Mouse (Mus musculus) small intestine, adult 2 months (tissue): Measurements from ENCODE around the gene Pianp. TPM values are rescaled to one million over a fixed set of nuclear protein-coding genes. Genes with fewer than 3 reads are reported as not detected.

Experiments used
- H3K27ac ChIP-seq: fragments of 200-500 bp; 2 replicates; pipeline ENCODE4 v1.5.1; 2012; ENCODE audit warnings: low read depth, low read length, control low read depth, inconsistent platforms; ENCODE audit not compliant: insufficient read depth
- H3K27me3 ChIP-seq: fragments of 200-500 bp; 2 replicates; pipeline ENCODE4 v1.6.1; 2012; ENCODE audit warnings: mild to moderate bottlenecking, moderate library complexity, low read length, inconsistent platforms; ENCODE audit not compliant: control insufficient read depth, insufficient read depth
- H3K36me3 ChIP-seq: fragments of 200-500 bp; 2 replicates; pipeline ENCODE4 v1.6.1; 2012; ENCODE audit warnings: mild to moderate bottlenecking, low read length, control low read depth, inconsistent platforms; ENCODE audit not compliant: control insufficient read depth, insufficient read depth
- H3K4me1 ChIP-seq: fragments of 200-500 bp; 2 replicates; pipeline ENCODE4 v1.6.1; 2012; ENCODE audit warnings: low read length, inconsistent platforms, mixed read lengths; ENCODE audit not compliant: control insufficient read depth, insufficient read depth, insufficient read length
- H3K4me3 ChIP-seq: fragments of 200-500 bp; 2 replicates; pipeline ENCODE4 v1.5.1; 2012; ENCODE audit warnings: low read depth, mild to moderate bottlenecking, control low read depth, inconsistent platforms, low read length, moderate library complexity
- CTCF ChIP-seq: fragments of 200-500 bp; IDR thresholded peaks from 2 replicates; pipeline ENCODE4 v1.5.1; 2012; ENCODE audit warnings: low read depth, mild to moderate bottlenecking, control low read depth, inconsistent platforms, low read length, moderate library complexity, mixed read lengths; ENCODE audit not compliant: insufficient replicate concordance, insufficient read length; ENCODE audit errors: extremely low read depth
- POLR2A ChIP-seq: fragments of 200-500 bp; IDR thresholded peaks from 2 replicates; pipeline ENCODE4 v1.6.1; 2012; ENCODE audit warnings: low read depth, mild to moderate bottlenecking, control low read depth, inconsistent platforms, low read length, moderate library complexity
- WGBS: fragments of 180-500 bp; shearing (Covaris S2); methylation state at CpG from one replicate; pipeline ENCODE4 v1.1.7; 2018; 5-methylcytosine and 5-hydroxymethylcytosine counted together
- polyA plus RNA-seq: library from polyadenylated mRNA; depleted of rRNA; stranded (reverse); fragments of >200 nt; gene quantifications from 2 replicates; pipeline ENCODE4 v1.2.3, GENCODE M21; 2012

Pianp gene
- polyA plus RNA-seq, 1 experiment: 5.0 TPM

- H3K4me3 ChIP-seq: peak within 1 kb of the TSS; percentile 88
- TF ChIP-seq POLR2A (peak; percentile 88), CTCF (no peak)
- whole genome bisulfite sequencing: under 1% methylated on average over 67 of the region's 68 CpGs
Observed at GRCm38 (mm10) chr6:124965088-124965719, 31.3 kb upstream of the Pianp start, which contains the start of gene Cops7a. TSS of gene Cops7a (minus strand) at chr6:124965538.

DNA sequence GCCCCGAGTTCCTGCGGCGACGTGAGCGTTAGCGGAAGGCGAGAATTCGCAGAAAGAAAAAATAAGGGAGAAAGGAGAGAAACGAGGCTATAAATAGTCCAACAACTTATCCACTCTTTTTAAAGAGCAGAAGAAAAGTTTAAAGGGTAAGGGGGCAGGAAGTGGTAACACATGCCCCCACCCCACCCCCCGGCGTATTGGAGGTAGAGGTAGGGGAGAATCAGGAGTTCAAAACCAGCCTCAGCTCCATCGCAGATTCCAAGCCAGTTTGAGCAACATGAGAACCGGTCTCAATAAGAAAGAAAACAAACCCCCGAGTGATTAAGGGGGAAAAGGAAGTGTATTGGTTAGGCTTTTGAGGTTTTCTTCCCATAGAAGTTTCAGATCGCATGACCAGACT is 30.7 kb upstream of the Pianp start:
- 5% methylated on average over 15 of the region's 15 CpGs for WGBS
- Histone ChIP-seq H3K27me3 (no peaks in the 10 kb centered on the region), H3K36me3 (peaks cover 9% of the 10 kb centered on the region), H3K27ac (peak overlapping the region; percentile 79; the same call in 1 of the 2 replicates), H3K4me3 (peak overlapping the region; percentile 88), H3K4me1 (peaks cover 13% of the 10 kb centered on the region)
- TF ChIP-seq CTCF (no peak), POLR2A (no peak)

More at GRCm38 (mm10) chr6:124965088-124965719, 31.3 kb upstream of the Pianp start, which contains the start of gene Cops7a:
- H3K4me1 ChIP-seq: peaks cover 10% of the 10 kb centered on the region
- no peaks in the 10 kb centered on the region for H3K27me3 ChIP-seq
- peaks cover 9% of the 10 kb centered on the region for H3K36me3 ChIP-seq
- peak within 1 kb of the TSS; percentile 83 for H3K27ac ChIP-seq

- TF ChIP-seq POLR2A (no peak), CTCF (peak; percentile 35; the same call in 1 of the 2 replicates)
- no peak overlapping the region for H3K27ac ChIP-seq
Observed at GRCm38 (mm10) chr6:124966466-124967118, 29.9 kb upstream of the Pianp start.

GRCm38 (mm10) chr6:124967766-124968165 is 28.7 kb upstream of the Pianp start:
- Histone ChIP-seq H3K27ac (no peak overlapping the region), H3K4me3 (no peak overlapping the region), H3K36me3 (no peaks in the 10 kb centered on the region; the same call in 1 of the 2 replicates), H3K27me3 (no peaks in the 10 kb centered on the region), H3K4me1 (peaks cover 13% of the 10 kb centered on the region)
- TF ChIP-seq CTCF (peak; percentile 55; the same call in 1 of the 2 replicates), POLR2A (no peak)
- 47% methylated on average over 4 of the region's 4 CpGs for WGBS

More at GRCm38 (mm10) chr6:124966466-124967118, 29.9 kb upstream of the Pianp start:
- H3K4me1 ChIP-seq: peaks cover 13% of the 10 kb centered on the region
- H3K27me3 ChIP-seq: no peaks in the 10 kb centered on the region
- WGBS: 92% methylated on average over 7 of the region's 7 CpGs
- H3K4me3 ChIP-seq: no peak overlapping the region
- H3K36me3 ChIP-seq: peaks cover 2% of the 10 kb centered on the region

DNA sequence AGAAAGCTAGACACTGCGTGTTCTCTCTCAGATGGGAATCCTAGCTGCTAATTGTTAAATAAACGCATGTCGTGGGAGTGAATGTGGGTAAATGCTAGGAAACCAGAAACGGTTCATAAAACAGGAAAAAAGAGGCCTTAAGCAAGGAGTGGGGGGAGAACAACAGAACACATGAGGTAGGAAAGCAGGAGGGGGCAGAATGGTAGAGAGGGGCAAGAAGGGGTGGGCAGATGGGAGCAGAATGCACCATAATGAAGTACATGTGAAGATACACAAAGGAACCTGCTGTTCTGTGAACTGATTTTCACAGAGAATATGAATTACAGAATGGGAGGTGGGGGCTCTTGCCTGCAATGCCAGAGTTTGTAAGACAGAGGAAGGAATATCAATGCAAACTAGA is 4.3 kb upstream of the Pianp start:
- H3K27ac ChIP-seq: no peak overlapping the region
- H3K27me3 ChIP-seq: peaks cover 16% of the 10 kb centered on the region
- no peaks in the 10 kb centered on the region for H3K36me3 ChIP-seq
- H3K4me1 ChIP-seq: peaks cover 13% of the 10 kb centered on the region
- no peak overlapping the region for H3K4me3 ChIP-seq
- 77% methylated on average over 4 of the region's 4 CpGs for WGBS
- TF ChIP-seq POLR2A (no peak), CTCF (no peak)

DNA sequence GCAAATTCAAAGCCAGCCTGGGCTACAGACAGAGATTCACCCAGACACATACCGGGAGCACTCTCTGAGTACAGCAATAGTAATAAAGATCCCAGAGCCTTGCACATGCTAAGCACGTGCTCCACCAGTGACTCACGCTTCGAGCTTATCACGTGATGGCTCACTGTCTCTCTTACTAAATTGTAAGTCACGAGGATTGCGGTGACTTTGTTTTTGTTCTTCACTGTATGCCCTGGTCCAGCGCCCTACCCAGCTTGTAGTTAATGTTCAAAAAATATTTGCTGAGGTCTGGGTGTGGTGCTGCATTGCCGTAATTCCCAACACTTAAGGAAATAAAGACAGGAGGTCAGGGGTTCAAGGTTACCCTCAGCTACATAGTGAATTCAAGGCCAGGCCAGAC is 3.1 kb upstream of the Pianp start:
- H3K4me3 ChIP-seq: no peak overlapping the region
- no peak overlapping the region for H3K27ac ChIP-seq
- H3K4me1 ChIP-seq: peaks cover 14% of the 10 kb centered on the region
- 27% methylated on average over 9 of the region's 9 CpGs for WGBS
- peaks cover 27% of the 10 kb centered on the region for H3K27me3 ChIP-seq
- TF ChIP-seq CTCF (no peak), POLR2A (no peak)
- H3K36me3 ChIP-seq: no peaks in the 10 kb centered on the region

DNA sequence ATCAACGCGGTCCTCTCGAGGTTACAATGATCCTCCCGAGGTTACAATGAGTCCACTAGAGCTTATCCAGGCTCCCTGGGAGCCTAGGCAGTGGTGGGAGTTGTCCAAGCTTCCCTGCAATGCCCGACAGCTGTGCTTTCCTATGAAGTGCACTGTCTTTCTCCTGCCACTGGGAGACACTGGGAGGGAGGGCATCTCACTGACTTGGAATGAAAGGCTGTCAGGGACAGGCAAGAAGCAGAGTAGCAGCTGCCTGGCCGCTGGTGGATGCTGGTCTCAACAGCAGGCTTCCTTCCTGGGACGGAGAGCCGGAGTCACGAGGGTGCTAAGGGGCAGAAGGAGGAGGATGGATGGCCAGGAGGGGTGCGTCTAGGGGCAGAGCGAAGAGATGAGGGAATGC is 2.6 kb upstream of the Pianp start:
- 33% methylated on average over 11 of the region's 11 CpGs for WGBS
- Histone ChIP-seq H3K27ac (0 out of 2 replicates have a peak overlapping the region, but pooled peaks have one; percentile 15), H3K27me3 (peaks cover 32% of the 10 kb centered on the region), H3K4me3 (no peak overlapping the region), H3K4me1 (peaks cover 14% of the 10 kb centered on the region), H3K36me3 (no peaks in the 10 kb centered on the region)
- TF ChIP-seq CTCF (no peak), POLR2A (no peak)
